Mouse (Mus musculus) hindbrain, embryonic 13.5 days (tissue): Measurements from ENCODE around the gene Capns1. TPM values are rescaled to one million over a fixed set of nuclear protein-coding genes. Genes with fewer than 3 reads are reported as not detected.
"Not testable (repeated sequence)": the region's sequence is repeated elsewhere in the genome, so short reads cannot be mapped to it uniquely, and the experiment has no call there.

Experiments used
- ATAC-seq: fragments of 200-750 bp; cut with Nextera tagmentation; 2 replicates; pipeline ENCODE4 v1.8.0; 2017; ENCODE audit warnings: moderate TSS enrichment; ENCODE audit not compliant: low FRiP score
- H3K27ac ChIP-seq: fragments of 300-500 bp; sonication (generic); 2 replicates; pipeline ENCODE4 v1.5.1; 2015; ENCODE audit warnings: inconsistent platforms, mild to moderate bottlenecking, moderate library complexity
- H3K27me3 ChIP-seq: fragments of 300-500 bp; sonication (generic); 2 replicates; pipeline ENCODE4 v1.6.1; 2015; ENCODE audit warnings: mild to moderate bottlenecking, inconsistent platforms
- H3K36me3 ChIP-seq: fragments of 300-500 bp; sonication (generic); 2 replicates; pipeline ENCODE4 v1.6.1; 2015; ENCODE audit warnings: mild to moderate bottlenecking, inconsistent platforms
- H3K4me1 ChIP-seq: fragments of 300-500 bp; sonication (generic); replicated peaks from 2 replicates; pipeline ENCODE4 v1.6.1; 2015; ENCODE audit warnings: inconsistent platforms
- H3K4me2 ChIP-seq: fragments of 300-500 bp; sonication (generic); 2 replicates; pipeline ENCODE4 v1.6.1; 2015; ENCODE audit warnings: inconsistent platforms, mild to moderate bottlenecking, moderate library complexity
- H3K4me3 ChIP-seq: fragments of 300-500 bp; sonication (generic); 2 replicates; pipeline ENCODE4 v1.5.1; 2015; ENCODE audit warnings: mild to moderate bottlenecking, inconsistent platforms
- H3K9ac ChIP-seq: fragments of 300-500 bp; sonication (generic); 2 replicates; pipeline ENCODE4 v1.6.1; 2015; ENCODE audit warnings: mild to moderate bottlenecking, inconsistent platforms
- H3K9me3 ChIP-seq: fragments of 300-500 bp; sonication (generic); 2 replicates; pipeline ENCODE4 v1.6.1; 2016; ENCODE audit warnings: inconsistent platforms
- WGBS: fragments of 180-500 bp; shearing (Covaris S2); methylation state at CpG from one replicate; pipeline ENCODE4 v1.1.7; 2015; 5-methylcytosine and 5-hydroxymethylcytosine counted together
- polyA plus RNA-seq: library from polyadenylated mRNA; unstranded; fragments of >200 nt; fragmentation: Nextera tagmentation; extraction: Ambion mirVana; gene quantifications from 2 replicates; pipeline ENCODE4 v1.2.1, GENCODE M21; 2015

Capns1 gene
- polyA plus RNA-seq, 1 experiment from 2014 or later, result 68.1 TPM

GRCm38 (mm10) chr7:30184641-30185348, 13.8 kb downstream of the Capns1 start:
- peaks cover 49% of the 10 kb centered on the region for H3K36me3 ChIP-seq
- no peaks in the 10 kb centered on the region for H3K27me3 ChIP-seq
- no peak for ATAC-seq
- no peak overlapping the region for H3K27ac ChIP-seq
- H3K4me3 ChIP-seq, result no peak overlapping the region
- no peak overlapping the region for H3K9ac ChIP-seq
- H3K4me1 ChIP-seq, result peaks cover 11% of the 10 kb centered on the region
- H3K4me2 ChIP-seq, result peak overlapping the region; percentile 45
- no peaks in the 10 kb centered on the region for H3K9me3 ChIP-seq
- WGBS, result 76% methylated on average over 13 of the region's 13 CpGs

- Histone ChIP-seq H3K27me3 (no peaks in the 10 kb centered on the region), H3K36me3 (peaks cover 44% of the 10 kb centered on the region), H3K4me3 (peak within 1 kb of the TSS; percentile 6), H3K4me1 (peaks cover 11% of the 10 kb centered on the region), H3K9ac (peak within 1 kb of the TSS; percentile 2; the same call in 1 of the 2 replicates), H3K9me3 (no peaks in the 10 kb centered on the region), H3K4me2 (peak within 1 kb of the TSS; percentile 45), H3K27ac (no peak within 1 kb of the TSS)
- 1% methylated on average over 11 of the region's 11 CpGs for WGBS
- ATAC-seq, result no peak; the same call in 1 of the 2 replicates
Observed at GRCm38 (mm10) chr7:30183879-30184289, 14.7 kb downstream of the Capns1 start, which contains the start of gene Cox7a1. Cox7a1 (plus strand) TSS chr7:30184144.

GRCm38 (mm10) chr7:30183189-30183588, 15.4 kb downstream of the Capns1 start:
- H3K4me2 ChIP-seq, H3K9me3 ChIP-seq, H3K9ac ChIP-seq, H3K27me3 ChIP-seq, ATAC-seq, H3K27ac ChIP-seq, H3K4me3 ChIP-seq: not testable (repeated sequence)
- H3K36me3 ChIP-seq, result peaks cover 44% of the 10 kb centered on the region
- WGBS, result 71% methylated on average over 7 of the region's 7 CpGs
- H3K4me1 ChIP-seq, result peaks cover 11% of the 10 kb centered on the region

- Histone ChIP-seq H3K9ac (0 out of 2 replicates have a peak overlapping the region, but pooled peaks have one; percentile 3), H3K36me3 (peaks cover 42% of the 10 kb centered on the region), H3K4me1 (peaks cover 11% of the 10 kb centered on the region), H3K27ac (peak overlapping the region; percentile 40; the same call in 1 of the 2 replicates)
- WGBS, result 94% methylated on average over 10 of the region's 10 CpGs
- not testable (repeated sequence) for H3K9me3 ChIP-seq, H3K4me2 ChIP-seq, H3K4me3 ChIP-seq, ATAC-seq, H3K27me3 ChIP-seq
Observed at GRCm38 (mm10) chr7:30181929-30182328, 16.7 kb downstream of the Capns1 start.

- H3K27ac ChIP-seq, result peak overlapping the region; percentile 40; the same call in 1 of the 2 replicates
- ATAC-seq, result peak; percentile 36; the same call in 1 of the 2 replicates
- H3K4me3 ChIP-seq, result no peak overlapping the region
- 5% methylated on average over 4 of the region's 4 CpGs for WGBS
- no peak overlapping the region for H3K4me2 ChIP-seq
- 0 out of 2 replicates have a peak overlapping the region, but pooled peaks have one; percentile 3 for H3K9ac ChIP-seq
- H3K36me3 ChIP-seq, result peaks cover 42% of the 10 kb centered on the region
- peaks cover 11% of the 10 kb centered on the region for H3K4me1 ChIP-seq
- no peaks in the 10 kb centered on the region for H3K9me3 ChIP-seq
- H3K27me3 ChIP-seq, result no peaks in the 10 kb centered on the region
Observed at GRCm38 (mm10) chr7:30181308-30181707, 17.3 kb downstream of the Capns1 start.

GRCm38 (mm10) chr7:30178256-30178655, 20.4 kb downstream of the Capns1 start:
- H3K4me2 ChIP-seq, result no peak overlapping the region
- no peak for ATAC-seq
- no peaks in the 10 kb centered on the region for H3K27me3 ChIP-seq
- no peak overlapping the region for H3K9ac ChIP-seq
- no peaks in the 10 kb centered on the region for H3K9me3 ChIP-seq
- 0 out of 2 replicates have a peak, but pooled peaks cover 3% of the 10 kb centered on the region for H3K4me1 ChIP-seq
- 92% methylated on average over 11 of the region's 11 CpGs for WGBS
- no peak overlapping the region for H3K27ac ChIP-seq
- no peak overlapping the region for H3K4me3 ChIP-seq
- peaks cover 41% of the 10 kb centered on the region for H3K36me3 ChIP-seq

- no peak for ATAC-seq
- no peaks in the 10 kb centered on the region for H3K9me3 ChIP-seq
- no peak overlapping the region for H3K4me3 ChIP-seq
- no peak overlapping the region for H3K4me2 ChIP-seq
- H3K9ac ChIP-seq, result no peak overlapping the region
- 89% methylated on average over 12 of the region's 12 CpGs for WGBS
- H3K27ac ChIP-seq, result no peak overlapping the region
- H3K27me3 ChIP-seq, result no peaks in the 10 kb centered on the region
- H3K36me3 ChIP-seq, result peaks cover 41% of the 10 kb centered on the region
- H3K4me1 ChIP-seq, result 0 out of 2 replicates have a peak, but pooled peaks cover under 1% of the 10 kb centered on the region
Observed at GRCm38 (mm10) chr7:30176474-30176873, 22.1 kb downstream of the Capns1 start.

- 29% methylated on average over 11 of the region's 11 CpGs for WGBS
- H3K27me3 ChIP-seq, result no peaks in the 10 kb centered on the region
- peak overlapping the region; percentile 79 for H3K9ac ChIP-seq
- peak; percentile 50 for ATAC-seq
- H3K4me1 ChIP-seq, result peaks cover 28% of the 10 kb centered on the region
- peak overlapping the region; percentile 92 for H3K27ac ChIP-seq
- H3K9me3 ChIP-seq, result peaks cover 10% of the 10 kb centered on the region; the same call in 1 of the 2 replicates
- peaks cover 25% of the 10 kb centered on the region for H3K36me3 ChIP-seq
- peak overlapping the region; percentile 62 for H3K4me3 ChIP-seq
- peak overlapping the region; percentile 77 for H3K4me2 ChIP-seq
Observed at GRCm38 (mm10) chr7:30170283-30170951, 28.2 kb downstream of the Capns1 start.

GRCm38 (mm10) chr7:30169583-30170282, 28.9 kb downstream of the Capns1 start, which contains the start of gene Zfp146:
Zfp146 (minus strand) TSS chr7:30169750.
- under 1% methylated on average over 36 of the region's 36 CpGs for WGBS
- H3K4me2 ChIP-seq, result peak within 1 kb of the TSS; percentile 77
- peak; percentile 96 for ATAC-seq
- peak within 1 kb of the TSS; percentile 79 for H3K9ac ChIP-seq
- peaks cover 31% of the 10 kb centered on the region for H3K36me3 ChIP-seq
- peak within 1 kb of the TSS; percentile 92 for H3K27ac ChIP-seq
- H3K4me1 ChIP-seq, result peaks cover 28% of the 10 kb centered on the region
- peaks cover 15% of the 10 kb centered on the region for H3K9me3 ChIP-seq
- peak within 1 kb of the TSS; percentile 62 for H3K4me3 ChIP-seq
- no peaks in the 10 kb centered on the region for H3K27me3 ChIP-seq

- peak overlapping the region; percentile 62 for H3K4me3 ChIP-seq
- peaks cover 36% of the 10 kb centered on the region for H3K36me3 ChIP-seq
- H3K27ac ChIP-seq, result peak overlapping the region; percentile 92
- H3K9ac ChIP-seq, result peak overlapping the region; percentile 79
- peaks cover 18% of the 10 kb centered on the region for H3K9me3 ChIP-seq
- H3K4me1 ChIP-seq, result peaks cover 28% of the 10 kb centered on the region
- no peaks in the 10 kb centered on the region for H3K27me3 ChIP-seq
- 1% methylated on average over 21 of the region's 21 CpGs for WGBS
- peak overlapping the region; percentile 61 for H3K4me2 ChIP-seq
- peak; percentile 46 for ATAC-seq
Observed at GRCm38 (mm10) chr7:30168914-30169582, 29.6 kb downstream of the Capns1 start.

GRCm38 (mm10) chr7:30164745-30165144, 33.9 kb downstream of the Capns1 start:
- H3K9me3 ChIP-seq, result peaks cover 58% of the 10 kb centered on the region

More at GRCm38 (mm10) chr7:30164745-30165144, 33.9 kb downstream of the Capns1 start:
- no peaks in the 10 kb centered on the region for H3K27me3 ChIP-seq
- no peak overlapping the region for H3K9ac ChIP-seq
- no peak overlapping the region for H3K4me2 ChIP-seq
- peaks cover 71% of the 10 kb centered on the region for H3K36me3 ChIP-seq
- no peak for ATAC-seq
- whole genome bisulfite sequencing, result 99% methylated on average over 2 of the region's 2 CpGs
- peaks cover 15% of the 10 kb centered on the region for H3K4me1 ChIP-seq
- H3K27ac ChIP-seq, result no peak overlapping the region
- no peak overlapping the region for H3K4me3 ChIP-seq
